Comparison of ENCODE assay signal across 8 mouse cellular contexts in genomic region chr6:118561745-118562609, GRCm38 (mm10). TPM values are rescaled to one million over a fixed set of nuclear protein-coding genes. Genes with fewer than 3 reads are reported as not detected.
DNase-seq lines count a peak whose midpoint lies in the region; ATAC-seq and TF ChIP-seq lines count a peak whose summit lies in the region.

Gene Ankrd26 (minus strand): TSS chr6:118562226.

- no peaks in the 10 kb centered on the region for H3K27me3 ChIP-seq in hindbrain, embryonic 10.5 days (ENCODE audit: insufficient read depth, poor library complexity, severe bottlenecking)
- H3K27me3 ChIP-seq in lung, postnatal 0 days (replicated peaks; ENCODE audit: insufficient read depth, low read length): no peaks in the 10 kb centered on the region

- H3K36me3 ChIP-seq in hindbrain, embryonic 10.5 days: peaks cover 28% of the 10 kb centered on the region
- H3K36me3 ChIP-seq in lung, postnatal 0 days (ENCODE audit: insufficient read depth, low read length): 0 out of 2 replicates have a peak, but pooled peaks cover 7% of the 10 kb centered on the region

- peak; percentile 93 for DNase-seq in MN1 (ENCODE audit: low spot score)
- peak; percentile 94 for DNase-seq in cerebellum, adult 9-10 months
- DNase-seq in hindbrain, embryonic 10.5 days (ENCODE audit: low spot score): peak; percentile 93
- peak; percentile 90 for DNase-seq in layer of hippocampus, adult 9-11 months
- DNase-seq in lung, postnatal 0 days (ENCODE audit: low spot score): peak; percentile 95
- DNase-seq in ovary, postnatal 14 days (ENCODE audit: low spot score): peak; percentile 84
- peak; percentile 94 for DNase-seq in thymus, postnatal 14 days

- no peaks in the 10 kb centered on the region for H3K9me3 ChIP-seq in hindbrain, embryonic 10.5 days
- H3K9me3 ChIP-seq in lung, postnatal 0 days (ENCODE audit: low read length): no peaks in the 10 kb centered on the region

- no peak for TF ChIP-seq EP300 in lung, postnatal 0 days (IDR thresholded peaks at IDR 0.05)

- TF ChIP-seq CTCF in lung, postnatal 0 days (IDR thresholded peaks at IDR 0.05): no peak

- ATAC-seq in frontal cortex, adult (ENCODE audit: low TSS enrichment): peak; percentile 99
- ATAC-seq in lung, postnatal 0 days: peak; percentile 98

- H3K4me3 ChIP-seq in hindbrain, embryonic 10.5 days: peak within 1 kb of the TSS; percentile 70
- peak within 1 kb of the TSS; percentile 59 for H3K4me3 ChIP-seq in lung, postnatal 0 days (ENCODE audit: low read depth, low read length)

- peak within 1 kb of the TSS; percentile 84 for H3K4me2 ChIP-seq in lung, postnatal 0 days (replicated peaks; ENCODE audit: low read depth, low read length)

- peaks cover 39% of the 10 kb centered on the region for H3K4me1 ChIP-seq in hindbrain, embryonic 10.5 days (replicated peaks)
- H3K4me1 ChIP-seq in lung, postnatal 0 days (ENCODE audit: insufficient read depth, low read depth, low read length): peaks cover 7% of the 10 kb centered on the region; the same call in 1 of the 2 replicates

- H3K27ac ChIP-seq in hindbrain, embryonic 10.5 days: peak within 1 kb of the TSS; percentile 94
- peak within 1 kb of the TSS; percentile 38 for H3K27ac ChIP-seq in lung, postnatal 0 days (ENCODE audit: low read length)

- H3K9ac ChIP-seq in lung, postnatal 0 days (replicated peaks; ENCODE audit: low read depth): peak within 1 kb of the TSS; percentile 60

- 6% methylated on average over 54 of the region's 54 CpGs for WGBS in hindbrain, embryonic 10.5 days
- 3% methylated on average over 54 of the region's 54 CpGs for WGBS in lung, postnatal 0 days

RNA-seq across cellular contexts. Expression of gene Ankrd26, which starts in this region (rescaled TPM):
- polyA plus RNA-seq in hindbrain, embryonic 10.5 days (2016; fragmentation: Nextera tagmentation; extraction: Ambion mirVana): 13.0 and 17.4 TPM in 2 replicates
- 4.4 and 7.0 TPM in 2 replicates for polyA plus RNA-seq in lung, postnatal 0 days (2015; fragmentation: Nextera tagmentation; extraction: Ambion mirVana)

Comparison
In these comparisons a context has a peak if more than half of its experiments do, and no peak if none do; other contexts are left out.
1. Peak in every context shown above with its lines: DNase-seq, ATAC-seq, H3K4me3 ChIP-seq and H3K27ac ChIP-seq.